Mouse (Mus musculus) skeletal muscle tissue, adult 2 months (tissue): Measurements from ENCODE around the gene Raver2.

Experiments used
- DNase-seq: peaks from one replicate; pipeline ENCODE4 v3.0.0-alpha.2; 2012; ENCODE audit warnings: low read depth, low spot score

Raver2 gene

GRCm38 (mm10) chr4:101172738-101173137 is 104.0 kb downstream of the Raver2 start:
- DNase-seq: no peak

- DNase-seq: no peak
Measured at GRCm38 (mm10) chr4:101174916-101175625, 106.3 kb downstream of the Raver2 start.

- DNase-seq: no peak
Measured at GRCm38 (mm10) chr4:101176123-101176522, 107.3 kb downstream of the Raver2 start.

GRCm38 (mm10) chr4:101177796-101178195 is 109.0 kb downstream of the Raver2 start:
- no peak for DNase-seq

- no peak for DNase-seq
Measured at GRCm38 (mm10) chr4:101179076-101179475, 110.3 kb downstream of the Raver2 start.

- no peak for DNase-seq
Measured at GRCm38 (mm10) chr4:101179836-101180235, 111.1 kb downstream of the Raver2 start.

- no peak for DNase-seq
Measured at GRCm38 (mm10) chr4:101180681-101181080, 111.9 kb downstream of the Raver2 start.

- DNase-seq: no peak
Measured at GRCm38 (mm10) chr4:101182603-101183011, 113.8 kb downstream of the Raver2 start.

GRCm38 (mm10) chr4:101185216-101185615 is 116.4 kb downstream of the Raver2 start:
- DNase-seq: no peak

- no peak for DNase-seq
Measured at GRCm38 (mm10) chr4:101186591-101186990, 117.8 kb downstream of the Raver2 start.

GRCm38 (mm10) chr4:101187381-101187780 is 118.6 kb downstream of the Raver2 start:
- DNase-seq: no peak

- DNase-seq: no peak
Measured at GRCm38 (mm10) chr4:101192241-101192976, 123.6 kb downstream of the Raver2 start.

- DNase-seq: no peak
Measured at GRCm38 (mm10) chr4:101194170-101194569, 125.4 kb downstream of the Raver2 start.

- DNase-seq: no peak
Measured at GRCm38 (mm10) chr4:101196407-101196806, 127.6 kb downstream of the Raver2 start.

- DNase-seq: no peak
Measured at GRCm38 (mm10) chr4:101197421-101198170, 128.8 kb downstream of the Raver2 start.

- DNase-seq: peak; percentile 92
Measured at GRCm38 (mm10) chr4:101198333-101198732, 129.6 kb downstream of the Raver2 start.

- DNase-seq: no peak
Measured at GRCm38 (mm10) chr4:101199433-101200081, 130.8 kb downstream of the Raver2 start.
